Mouse (Mus musculus) adipose tissue, adult 10 weeks (tissue): ENCODE measurements around the gene Slc39a7. TPM values are rescaled to one million over a fixed set of nuclear protein-coding genes. Genes with fewer than 3 reads are reported as not detected.

Experiments used
- polyA plus RNA-seq: library from polyadenylated mRNA; stranded (reverse); fragments of 350-450 nt; fragmentation: Illumina TruSeq; extraction: RNeasy Lipid Tissue Mini Kit (QIAGEN cat#74804); gene quantifications from one replicate; pipeline ENCODE4 v1.2.3, GENCODE M21; 2014; ENCODE audit warnings: low read depth, low replicate concordance

Gene Slc39a7
- polyA plus RNA-seq: 158 TPM

GRCm38 (mm10) chr17:34031465-34032173, at the start of gene Slc39a7, which contains the start of gene Rxrb:
Slc39a7 (minus strand) TSS chr17:34031682.
Rxrb (plus strand) TSS chr17:34031812.

GRCm38 (mm10) chr17:34038878-34039561, 7.5 kb upstream of the Slc39a7 start, which contains the start of gene Col11a2:
Col11a2 (plus strand) TSS chr17:34039437.

GRCm38 (mm10) chr17:34027656-34028223, 3.7 kb downstream of the Slc39a7 start, which contains the start of gene H2-Ke6:
H2-Ke6 (minus strand) TSS chr17:34028060.

GRCm38 (mm10) chr17:34024317-34024821, 7.1 kb downstream of the Slc39a7 start, which contains the start of gene Ring1:
Ring1 (minus strand) TSS chr17:34024680.

GRCm38 (mm10) chr17:34000150-34000537, 31.3 kb downstream of the Slc39a7 start, which contains the start of gene H2-K1:
H2-K1 (minus strand) TSS chr17:34000347.

Other genes with a start within 250 kb of the Slc39a7 start
- gene Angptl4, start 249.9 kb downstream of the Slc39a7 start, polyA plus RNA-seq: 245 TPM
- gene Kank3, start 221.2 kb downstream of the Slc39a7 start, polyA plus RNA-seq: 91.1 TPM
- 1,499 TPM for gene Rps28, start 207.1 kb downstream of the Slc39a7 start, polyA plus RNA-seq
- gene Ndufa7, start 207.1 kb downstream of the Slc39a7 start, polyA plus RNA-seq: 425 TPM
- 72.7 TPM for gene Cd320, start 188.6 kb downstream of the Slc39a7 start, polyA plus RNA-seq
- not detected for gene Gm7029, start 157.8 kb downstream of the Slc39a7 start, polyA plus RNA-seq
- 1.9 TPM for gene Kifc1, start 141.0 kb downstream of the Slc39a7 start, polyA plus RNA-seq
- gene Platr17, start 126.5 kb downstream of the Slc39a7 start, polyA plus RNA-seq: not detected
- 29.2 TPM for gene Daxx, start 122.3 kb downstream of the Slc39a7 start, polyA plus RNA-seq
- 147 TPM for gene Tapbp, start 115.8 kb downstream of the Slc39a7 start, polyA plus RNA-seq
- gene Zbtb22, start 115.8 kb downstream of the Slc39a7 start, polyA plus RNA-seq: 25.1 TPM
- 66.6 TPM for gene Rgl2, start 102.1 kb downstream of the Slc39a7 start, polyA plus RNA-seq
- 70.9 TPM for gene Pfdn6, start 91.3 kb downstream of the Slc39a7 start, polyA plus RNA-seq
- gene Wdr46, start 91.0 kb downstream of the Slc39a7 start, polyA plus RNA-seq: 14.0 TPM
- 5.6 TPM for gene B3galt4, start 80.2 kb downstream of the Slc39a7 start, polyA plus RNA-seq
- 36.0 TPM for gene Vps52, start 75.9 kb downstream of the Slc39a7 start, polyA plus RNA-seq
- 1,863 TPM for gene Rps18, start 75.7 kb downstream of the Slc39a7 start, polyA plus RNA-seq
- gene H2-K1, start 31.3 kb downstream of the Slc39a7 start, polyA plus RNA-seq: 1,539 TPM
- 30.7 TPM for gene Ring1, start 7.0 kb downstream of the Slc39a7 start, polyA plus RNA-seq
- gene H2-Ke6, start 3.6 kb downstream of the Slc39a7 start, polyA plus RNA-seq: 92.5 TPM
- 38.6 TPM for gene Rxrb, start 130 bp upstream of the Slc39a7 start, polyA plus RNA-seq
- gene Col11a2, start 7.8 kb upstream of the Slc39a7 start, polyA plus RNA-seq: 1.0 TPM
- 1.3 TPM for gene H2-Oa, start 60.7 kb upstream of the Slc39a7 start, polyA plus RNA-seq
- 48.1 TPM for gene H2-DMa, start 87.9 kb upstream of the Slc39a7 start, polyA plus RNA-seq
- 137 TPM for gene Brd2, start 91.0 kb upstream of the Slc39a7 start, polyA plus RNA-seq
- gene H2-DMb2, start 111.6 kb upstream of the Slc39a7 start, polyA plus RNA-seq: 44.6 TPM
- gene H2-DMb1, start 121.4 kb upstream of the Slc39a7 start, polyA plus RNA-seq: 43.1 TPM
- gene Tap1, start 155.9 kb upstream of the Slc39a7 start, polyA plus RNA-seq: 19.5 TPM
- 19.8 TPM for gene Psmb9, start 156.1 kb upstream of the Slc39a7 start, polyA plus RNA-seq
- gene Psmb8, start 166.0 kb upstream of the Slc39a7 start, polyA plus RNA-seq: 45.9 TPM
- 26.3 TPM for gene Tap2, start 171.8 kb upstream of the Slc39a7 start, polyA plus RNA-seq
- 2.3 TPM for gene H2-Ob, start 207.2 kb upstream of the Slc39a7 start, polyA plus RNA-seq
- gene H2-Ab1, start 226.0 kb upstream of the Slc39a7 start, polyA plus RNA-seq: 244 TPM